ENCODE assay signal across 7 mouse cellular contexts in the genomic region with DNA sequence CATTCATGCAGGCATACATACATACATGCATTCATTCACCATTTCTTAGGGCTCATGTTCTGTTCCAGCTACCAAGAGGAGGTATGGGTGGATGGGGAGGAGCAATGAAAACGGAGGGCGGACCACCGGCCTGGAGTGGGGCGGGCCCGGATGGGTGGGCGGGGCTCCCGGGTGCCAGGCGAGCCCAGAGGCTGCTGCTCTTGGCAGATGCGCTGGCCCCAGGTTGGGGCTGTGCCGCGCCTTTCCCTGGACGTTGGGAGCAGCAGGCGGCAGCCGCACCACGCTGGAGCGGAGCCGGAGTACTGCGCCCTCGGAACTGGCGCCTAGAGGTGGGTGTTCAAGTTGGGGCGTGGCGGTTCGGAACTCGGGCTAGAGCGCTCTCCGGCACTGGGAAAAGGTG.
DNase-seq lines count a peak whose midpoint lies in the region; ATAC-seq and TF ChIP-seq lines count a peak whose summit lies in the region.

No protein-coding gene starts in this region.

- H3K4me1 ChIP-seq in bone marrow, adult 2 months (ENCODE audit: control insufficient read depth, insufficient read depth, low read length), result no peaks in the 10 kb centered on the region
- H3K4me1 ChIP-seq in hindbrain, embryonic 12.5 days, result peaks cover 33% of the 10 kb centered on the region
- H3K4me1 ChIP-seq in limb, embryonic 11.5 days (ENCODE audit: control insufficient read depth, insufficient read depth, low read length), result peaks cover 14% of the 10 kb centered on the region
- H3K4me1 ChIP-seq in midbrain, embryonic 10.5 days, result peaks cover 43% of the 10 kb centered on the region

- no peaks in the 10 kb centered on the region for H3K9me3 ChIP-seq in hindbrain, embryonic 12.5 days (replicated peaks)
- H3K9me3 ChIP-seq in limb, embryonic 11.5 days (ENCODE audit: control insufficient read depth, low read length), result no peaks in the 10 kb centered on the region; the same call in 1 of the 2 replicates
- no peaks in the 10 kb centered on the region for H3K9me3 ChIP-seq in midbrain, embryonic 10.5 days (replicated peaks)

- H3K27me3 ChIP-seq in hindbrain, embryonic 12.5 days, result no peaks in the 10 kb centered on the region
- peaks cover 12% of the 10 kb centered on the region for H3K27me3 ChIP-seq in limb, embryonic 11.5 days (ENCODE audit: control insufficient read depth, insufficient read depth, low read length)
- peaks cover 41% of the 10 kb centered on the region for H3K27me3 ChIP-seq in midbrain, embryonic 10.5 days (ENCODE audit: low read depth, poor library complexity, severe bottlenecking)

- TF ChIP-seq POLR2A in bone marrow, adult 2 months (IDR thresholded peaks at IDR 0.05; ENCODE audit: borderline replicate concordance, control insufficient read depth, low read depth, low read length), result peak; percentile 49; the same call in 1 of the 2 replicates

- H3K27ac ChIP-seq in bone marrow, adult 2 months (ENCODE audit: control insufficient read depth, insufficient read depth, low read depth, low read length, poor library complexity), result no peak overlapping the region
- peak overlapping the region; percentile 64 for H3K27ac ChIP-seq in hindbrain, embryonic 12.5 days
- no peak overlapping the region for H3K27ac ChIP-seq in limb, embryonic 11.5 days (replicated peaks; ENCODE audit: low read depth, low read length)
- H3K27ac ChIP-seq in midbrain, embryonic 10.5 days (replicated peaks), result peak overlapping the region; percentile 74

- H3K36me3 ChIP-seq in hindbrain, embryonic 12.5 days, result no peaks in the 10 kb centered on the region
- no peaks in the 10 kb centered on the region for H3K36me3 ChIP-seq in limb, embryonic 11.5 days (ENCODE audit: control insufficient read depth, insufficient read depth, low read length)
- H3K36me3 ChIP-seq in midbrain, embryonic 10.5 days, result no peaks in the 10 kb centered on the region

- ATAC-seq in hindbrain, embryonic 12.5 days (ENCODE audit: low FRiP score), result peak; percentile 87
- ATAC-seq in limb, embryonic 11.5 days (ENCODE audit: insufficient number of reproducible peaks, low FRiP score, low TSS enrichment, low read depth), result peak; percentile 83

- WGBS in bone marrow, adult 2 months, result 2% methylated on average over 26 of the region's 26 CpGs
- WGBS in hindbrain, embryonic 12.5 days, result under 1% methylated on average over 26 of the region's 26 CpGs
- under 1% methylated on average over 26 of the region's 26 CpGs for WGBS in limb, embryonic 11.5 days
- WGBS in midbrain, embryonic 10.5 days, result under 1% methylated on average over 26 of the region's 26 CpGs

- peak overlapping the region; percentile 57 for H3K9ac ChIP-seq in hindbrain, embryonic 12.5 days
- peak overlapping the region; percentile 52 for H3K9ac ChIP-seq in limb, embryonic 11.5 days (ENCODE audit: low read length)

- TF ChIP-seq CTCF in bone marrow, adult 2 months (IDR thresholded peaks at IDR 0.05; ENCODE audit: control insufficient read depth, insufficient read depth, low read length), result no peak

- peak; percentile 89 for DNase-seq in NIH3T3 (ENCODE audit: low read depth)
- DNase-seq in frontal cortex, postnatal 36 days (ENCODE audit: low spot score in 2 of 2), result peak; percentile 31 to 54
- DNase-seq in limb, embryonic 11.5 days (ENCODE audit: low spot score), result peak; percentile 76
- DNase-seq in midbrain, embryonic 10.5 days (ENCODE audit: low spot score), result peak; percentile 79
- peak; percentile 63 to 71 for DNase-seq in spleen, adult 18-20 months

- H3K4me3 ChIP-seq in bone marrow, adult 2 months (replicated peaks; ENCODE audit: control insufficient read depth, low read depth, low read length), result peak overlapping the region; percentile 54
- peak overlapping the region; percentile 44 for H3K4me3 ChIP-seq in hindbrain, embryonic 12.5 days
- peak overlapping the region; percentile 41 for H3K4me3 ChIP-seq in limb, embryonic 11.5 days (ENCODE audit: low read depth, low read length)
- H3K4me3 ChIP-seq in midbrain, embryonic 10.5 days, result peak overlapping the region; percentile 63

- peak overlapping the region; percentile 72 for H3K4me2 ChIP-seq in hindbrain, embryonic 12.5 days (replicated peaks)
- peak overlapping the region; percentile 80 for H3K4me2 ChIP-seq in limb, embryonic 11.5 days (ENCODE audit: low read depth, severe bottlenecking)

Comparison
In these comparisons a context has a peak if more than half of its experiments do, and no peak if none do; other contexts are left out.
1. H3K27ac ChIP-seq: peak in hindbrain, embryonic 12.5 days (single experiment) and midbrain, embryonic 10.5 days (single experiment); none in bone marrow, adult 2 months (single experiment) and limb, embryonic 11.5 days (single experiment).
2. Peak in every context shown above with its lines, with median percentiles within 50 percentile points of each other: DNase-seq and H3K4me3 ChIP-seq.